Mouse (Mus musculus) heart, postnatal 14 days (tissue): Measurements from ENCODE around the gene Olfr1393. TPM values are rescaled to one million over a fixed set of nuclear protein-coding genes. Genes with fewer than 3 reads are reported as not detected.
"Not testable (repeated sequence)": the region's sequence is repeated elsewhere in the genome, so short reads cannot be mapped to it uniquely, and the experiment has no call there.

ENCODE experiments used
- DNase-seq, 2 experiments: peaks; one replicate each; pipeline ENCODE4 v3.0.0; 2021 to 2022
- intact Hi-C: fragments of 180-260 bp; cut with DNase I; formaldehyde crosslinking; loops from one replicate; pipeline ENCODE4 v1.15.1; 2025
- total RNA-seq, 2 experiments: library from RNA; stranded (reverse); gene quantifications; 2 replicates each; pipeline ENCODE4 v1.2.3; 2021

The Olfr1393 gene
- total RNA-seq, 2 experiments from 2014 or later: 0.32 to 0.48 TPM

GRCm38 (mm10) chr11:49273834-49274519 is 4.1 kb upstream of the Olfr1393 start:
- DNase-seq: no peak
- intact Hi-C loops: loop anchor here (5.0 kb wide), 1 partner anchor 402 kb away; the partner anchor contains the start of gene Irgm1

GRCm38 (mm10) chr11:49284982-49285381 is 6.9 kb downstream of the Olfr1393 start, which contains the start of gene Olfr1392:
Gene Olfr1392, plus strand, starts transcription at chr11:49285282.
- intact Hi-C loops, DNase-seq: not testable (repeated sequence)

- intact Hi-C loops: no loop called here
- no peak for DNase-seq
These were observed 9.1 kb downstream of the Olfr1393 start for GRCm38 (mm10) chr11:49287251-49287650.

DNA sequence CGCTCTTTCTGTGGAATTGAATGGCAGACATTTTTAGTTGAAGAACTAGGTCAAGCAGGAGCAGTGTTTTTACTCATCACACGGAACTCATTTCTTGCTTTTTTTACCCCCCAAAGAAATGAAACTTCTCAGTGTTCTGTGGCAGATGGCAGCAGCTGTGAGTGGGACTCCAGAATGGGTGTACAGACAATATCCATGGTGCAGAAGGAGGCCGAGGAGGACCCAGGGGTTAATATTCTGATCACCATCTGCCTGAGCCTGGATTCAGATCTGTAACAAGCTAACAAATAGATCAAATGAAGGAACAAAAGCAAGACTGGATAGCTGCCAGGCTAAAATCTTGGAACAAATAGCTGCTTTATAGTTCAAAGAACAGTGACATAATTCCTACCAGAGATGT is 14.7 kb downstream of the Olfr1393 start:
- intact Hi-C loops: no loop called here
- no peak for DNase-seq

GRCm38 (mm10) chr11:49304441-49304840 is 26.3 kb downstream of the Olfr1393 start, which contains the start of gene Olfr10:
Gene Olfr10, plus strand, starts transcription at chr11:49304741.
- intact Hi-C loops: no loop called here

DNA sequence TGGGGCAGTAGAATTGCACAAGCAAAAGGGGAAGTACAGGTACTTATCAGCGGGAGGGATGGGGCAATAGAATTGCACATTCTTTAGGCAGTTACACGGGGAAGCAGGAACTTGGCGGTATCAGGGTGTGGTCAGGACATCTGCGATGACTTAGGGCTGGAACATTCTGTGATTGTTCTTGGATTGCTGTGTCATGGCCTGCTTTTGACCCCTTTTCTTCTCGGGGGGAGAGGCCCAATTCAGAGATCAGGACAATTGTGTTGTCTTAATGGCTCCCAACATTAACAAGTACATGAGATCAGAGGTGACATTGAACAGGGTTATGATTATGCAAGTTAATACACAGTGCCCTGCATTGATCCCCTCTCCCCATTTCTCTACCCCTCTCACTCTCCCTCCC is 30.4 kb downstream of the Olfr1393 start:
- intact Hi-C loops, DNase-seq: not testable (repeated sequence)

More at GRCm38 (mm10) chr11:49304441-49304840, 26.3 kb downstream of the Olfr1393 start, which contains the start of gene Olfr10:
- DNase-seq: no peak

GRCm38 (mm10) chr11:49322442-49322841 is 44.3 kb downstream of the Olfr1393 start, which contains the start of gene Olfr1391:
Gene Olfr1391, plus strand, starts transcription at chr11:49322742.
- DNase-seq: no peak
- intact Hi-C loops: no loop called here

GRCm38 (mm10) chr11:49326726-49327125 is 48.6 kb downstream of the Olfr1393 start:
- intact Hi-C loops: no loop called here
- DNase-seq: no peak

DNA sequence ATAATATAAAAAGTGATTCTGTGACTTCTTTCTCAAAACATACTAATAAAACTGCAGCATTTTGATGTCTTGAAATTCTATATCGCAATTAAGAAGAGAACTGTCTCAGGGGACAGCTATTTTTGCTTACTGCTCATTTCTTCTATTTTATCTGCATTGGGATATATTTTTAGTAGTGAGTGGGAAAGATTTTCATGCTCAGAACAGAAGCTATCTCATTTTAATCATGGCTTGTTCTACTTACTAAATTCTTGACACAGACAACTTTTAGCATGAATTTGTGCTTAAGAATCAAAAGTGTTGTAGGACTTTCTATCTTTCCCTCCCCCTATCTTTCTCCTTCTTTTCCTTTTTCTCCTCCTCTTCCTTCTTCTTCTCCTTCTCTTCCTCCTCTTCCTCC is 51.6 kb downstream of the Olfr1393 start:
- intact Hi-C loops: no loop called here
- DNase-seq: no peak

Other genes starting within 250 kb of the Olfr1393 start
- 1 to 10 TPM; 5.2 to 6.6 TPM for gene 9930111J21Rik2, start 227.1 kb upstream of the Olfr1393 start, total RNA-seq
- gene Tgtp2, start 214.1 kb upstream of the Olfr1393 start, total RNA-seq: under 1 TPM; 0.14 to 0.46 TPM
- 1 to 10 TPM; 2.4 to 3.4 TPM for gene Ifi47, start 201.7 kb upstream of the Olfr1393 start, total RNA-seq
- 1 to 10 TPM; 1.2 to 1.4 TPM for gene Olfr1396, start 163.4 kb upstream of the Olfr1393 start, total RNA-seq
- not detected for gene Olfr1395, start 136.0 kb upstream of the Olfr1393 start, total RNA-seq
- gene Olfr1394, start 123.9 kb upstream of the Olfr1393 start, total RNA-seq: not detected
- gene Btnl9, start 91.1 kb upstream of the Olfr1393 start, total RNA-seq: 10 to 100 TPM; 48.3 to 52.4 TPM
- 10 to 100 TPM; 26.3 to 27.0 TPM for gene Zfp62, start 75.0 kb upstream of the Olfr1393 start, total RNA-seq
- gene Mgat1, start 34.1 kb upstream of the Olfr1393 start, total RNA-seq: 10 to 100 TPM; 59.3 to 68.4 TPM
- gene Olfr1392, start 7.0 kb downstream of the Olfr1393 start, total RNA-seq: not detected
- not detected for gene Olfr10, start 26.4 kb downstream of the Olfr1393 start, total RNA-seq
- not detected for gene Olfr1391, start 44.4 kb downstream of the Olfr1393 start, total RNA-seq
- not detected for gene Olfr1390, start 56.9 kb downstream of the Olfr1393 start, total RNA-seq
- gene Olfr1389, start 144.8 kb downstream of the Olfr1393 start, total RNA-seq: not detected
- gene Olfr1388, start 158.3 kb downstream of the Olfr1393 start, total RNA-seq: under 1 TPM in 1 of 2 experiments, not detected in 1; 0.07 TPM
- under 1 TPM in 1 of 2 experiments, not detected in 1; 0.05 TPM for gene Olfr1387, start 177.0 kb downstream of the Olfr1393 start, total RNA-seq
- gene Olfr1386, start 186.7 kb downstream of the Olfr1393 start, total RNA-seq: not detected
- gene Olfr1385, start 210.8 kb downstream of the Olfr1393 start, total RNA-seq: not detected
- gene Olfr1384, start 228.4 kb downstream of the Olfr1393 start, total RNA-seq: under 1 TPM; 0.22 to 0.26 TPM
- gene Olfr1383, start 241.3 kb downstream of the Olfr1393 start, total RNA-seq: under 1 TPM; 0.41 to 0.63 TPM
- gene Olfr1382, start 249.9 kb downstream of the Olfr1393 start, total RNA-seq: not detected